Mouse (Mus musculus) frontal cortex, postnatal 10 days (tissue): ENCODE data around the gene Cmtm4.
A peak's percentile ranks its signal among the peaks of the same experiment; 100 is the strongest.

Experiments
- DNase-seq, 2 experiments: peaks; one replicate each; pipeline ENCODE4 v3.0.0; 2022; ENCODE audit warnings: low spot score in 2 of 2, mixed read lengths in 1 of 2

Gene Cmtm4

GRCm38 (mm10) chr8:104374864-104375846 is 20.5 kb downstream of the Cmtm4 start:
- DNase-seq: no peak

- DNase-seq: no peak
These were observed 21.3 kb downstream of the Cmtm4 start for GRCm38 (mm10) chr8:104374269-104374668.

GRCm38 (mm10) chr8:104373779-104374178 is 21.8 kb downstream of the Cmtm4 start:
- no peak for DNase-seq

GRCm38 (mm10) chr8:104371121-104371520 is 24.5 kb downstream of the Cmtm4 start:
- no peak for DNase-seq

GRCm38 (mm10) chr8:104370071-104370470 is 25.5 kb downstream of the Cmtm4 start:
- no peak for DNase-seq

GRCm38 (mm10) chr8:104369591-104369990 is 26.0 kb downstream of the Cmtm4 start:
- no peak for DNase-seq

- DNase-seq: no peak
These were observed 28.2 kb downstream of the Cmtm4 start for GRCm38 (mm10) chr8:104367398-104367797.

GRCm38 (mm10) chr8:104365695-104366094 is 29.9 kb downstream of the Cmtm4 start:
- no peak for DNase-seq

- no peak for DNase-seq
These were observed 35.7 kb downstream of the Cmtm4 start for GRCm38 (mm10) chr8:104359778-104360456.

- DNase-seq: no peak
These were observed 37.0 kb downstream of the Cmtm4 start for GRCm38 (mm10) chr8:104358637-104359036.

GRCm38 (mm10) chr8:104354504-104354903 is 41.1 kb downstream of the Cmtm4 start:
- DNase-seq: no peak

GRCm38 (mm10) chr8:104353186-104353585 is 42.4 kb downstream of the Cmtm4 start:
- no peak for DNase-seq

- DNase-seq: no peak
These were observed 45.6 kb downstream of the Cmtm4 start for GRCm38 (mm10) chr8:104350047-104350446.

- no peak for DNase-seq
These were observed 46.6 kb downstream of the Cmtm4 start for GRCm38 (mm10) chr8:104348971-104349370.

GRCm38 (mm10) chr8:104346706-104347105 is 48.9 kb downstream of the Cmtm4 start:
- no peak for DNase-seq

GRCm38 (mm10) chr8:104344622-104345021 is 51.0 kb downstream of the Cmtm4 start:
- no peak for DNase-seq

GRCm38 (mm10) chr8:104343957-104344356 is 51.6 kb downstream of the Cmtm4 start:
- DNase-seq: peak; percentile 62 to 81

GRCm38 (mm10) chr8:104342426-104342825 is 53.2 kb downstream of the Cmtm4 start:
- no peak for DNase-seq

GRCm38 (mm10) chr8:104341678-104342077 is 53.9 kb downstream of the Cmtm4 start:
- no peak for DNase-seq

- DNase-seq: peak; percentile 46 to 52
These were observed 54.5 kb downstream of the Cmtm4 start for GRCm38 (mm10) chr8:104341106-104341561.

- DNase-seq: peak; percentile 60 to 78
These were observed 55.1 kb downstream of the Cmtm4 start for GRCm38 (mm10) chr8:104340233-104341105.

- no peak for DNase-seq
These were observed 55.7 kb downstream of the Cmtm4 start for GRCm38 (mm10) chr8:104339983-104340232.
